Mouse (Mus musculus) left cerebral cortex, adult 2 months (tissue): ENCODE results near the gene Gpr82. TPM values are rescaled to one million over a fixed set of nuclear protein-coding genes. Genes with fewer than 3 reads are reported as not detected.

ENCODE experiments used
- DNase-seq, 2 experiments: peaks; one replicate each; pipeline ENCODE4 v3.0.0; 2021 to 2022; ENCODE audit warnings: low spot score in 2 of 2, mixed read lengths in 1 of 2; ENCODE audit errors: extremely low spot score in 1 of 2
- H3K27ac ChIP-seq: fragments of 200-600 bp; 2 replicates; pipeline ENCODE4 v1.8.1; 2022
- H3K4me3 ChIP-seq: fragments of 200-600 bp; 2 replicates; pipeline ENCODE4 v1.8.1; 2022
- CTCF ChIP-seq: fragments of 200-600 bp; IDR thresholded peaks from 2 replicates; pipeline ENCODE4 v1.8.1; 2022; ENCODE audit warnings: antibody characterized with exemption, mild to moderate bottlenecking, moderate library complexity
- intact Hi-C: fragments of 180-260 bp; cut with DNase I; formaldehyde crosslinking; loops from one replicate; pipeline ENCODE4 v1.15.1; 2025
- microRNA-seq, 2 experiments: library from miRNA; unstranded; fragments of <30 nt; microRNA quantifications; one replicate each; pipeline ENCODE4 v1.2.0; 2021
- total RNA-seq, 2 experiments: library from RNA; stranded (reverse); gene quantifications; 2 replicates each; pipeline ENCODE4 v1.2.3; 2021

Gpr82 gene
- total RNA-seq, 2 experiments from 2014 or later: not detected

- DNase-seq: no peak
- intact Hi-C loops: no loop called here
- H3K4me3 ChIP-seq: no peak overlapping the region
- no peak overlapping the region for H3K27ac ChIP-seq
- no peak for TF ChIP-seq CTCF
These were observed 43.9 kb downstream of the Gpr82 start for GRCm38 (mm10) chrX:13705051-13705450.

GRCm38 (mm10) chrX:13710174-13710573, 49.0 kb downstream of the Gpr82 start:
- TF ChIP-seq CTCF: peak; percentile 92
- intact Hi-C loops: no loop called here
- H3K27ac ChIP-seq: no peak overlapping the region
- H3K4me3 ChIP-seq: no peak overlapping the region
- DNase-seq: peak; percentile 41 to 65

Small RNA genes within 50 kb of the gene (microRNA-seq; reads per million reads assigned to microRNA genes)
- 0 reads per million in 2 experiments for gene Gm25246

Other genes with a start within 250 kb of the Gpr82 start
- gene Nyx, start 195.3 kb upstream of the Gpr82 start, total RNA-seq: under 1 TPM; 0.23 to 0.66 TPM
- 10 to 100 TPM in 1 of 2 experiments, 1 to 10 TPM in 1; 7.6 to 10.5 TPM for gene Gpr34, start 29.3 kb upstream of the Gpr82 start, total RNA-seq
- gene Cask, start 190.0 kb downstream of the Gpr82 start, total RNA-seq: 100 to 1,000 TPM; 105 to 107 TPM